7 mouse cellular contexts compared by ENCODE assay signal in the genomic region with DNA sequence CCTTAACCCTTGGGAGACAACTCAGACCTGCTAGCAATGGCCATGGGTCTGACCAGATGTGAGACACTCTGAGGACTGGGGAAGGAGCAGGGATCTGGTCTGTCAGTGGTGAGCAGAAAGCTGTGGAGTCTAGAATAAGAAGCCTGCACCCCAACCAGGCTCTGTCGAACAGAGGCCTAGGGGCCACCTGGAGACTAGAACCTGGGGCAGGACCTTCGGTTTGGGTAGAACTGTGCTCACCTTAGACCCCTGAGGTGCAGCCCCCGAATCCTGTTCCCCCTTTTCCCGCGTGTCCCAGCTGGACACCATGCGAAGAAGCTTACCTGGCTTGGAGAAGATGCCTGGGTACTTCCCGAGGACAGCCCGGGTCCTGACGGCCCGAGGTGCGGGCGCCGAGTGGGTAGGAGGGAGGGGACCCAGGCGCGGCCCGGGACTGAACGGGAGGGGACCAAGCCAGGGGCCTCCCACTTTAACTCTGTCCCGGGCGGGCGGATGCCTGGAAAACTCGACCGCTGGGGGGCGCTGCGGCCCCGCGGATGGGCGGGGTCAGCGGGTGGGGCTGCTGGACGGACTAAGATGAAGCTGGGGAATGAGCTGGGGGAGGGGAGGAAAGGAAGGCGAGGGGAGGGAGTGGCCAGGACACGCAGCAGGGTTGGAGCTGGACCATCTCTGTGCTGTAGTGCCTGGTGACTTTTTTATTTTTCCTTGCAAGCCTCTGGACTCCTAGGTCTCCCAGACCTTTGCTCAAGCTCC. TPM values are rescaled to one million over a fixed set of nuclear protein-coding genes. Genes with fewer than 3 reads are reported as not detected.
A peak's percentile ranks its signal among the peaks of the same experiment; 100 is the strongest.
DNase-seq lines count a peak whose midpoint lies in the region; ATAC-seq lines count a peak whose summit lies in the region.

Col6a2 (minus strand) TSS at position 703 of the 753 bp plus-strand sequence.

- WGBS in midbrain, embryonic 14.5 days = 3% methylated on average over 31 of the region's 31 CpGs

- H3K36me3 ChIP-seq in midbrain, embryonic 14.5 days (ENCODE audit: control insufficient read depth, insufficient read depth, low read length) = no peaks in the 10 kb centered on the region
- H3K36me3 ChIP-seq in splenic B cell, adult 2 months (ENCODE audit: control insufficient read depth, insufficient read depth, low read length, poor library complexity, severe bottlenecking) = no peaks in the 10 kb centered on the region

- H3K9me3 ChIP-seq in midbrain, embryonic 14.5 days (ENCODE audit: control insufficient read depth, low read length) = no peaks in the 10 kb centered on the region

- peak within 1 kb of the TSS; percentile 39 for H3K9ac ChIP-seq in midbrain, embryonic 14.5 days (replicated peaks; ENCODE audit: low read length)

- intact Hi-C loops in left cerebral cortex, postnatal 4 days (cut with DNase I) = loop anchor here (5.0 kb wide), 1 partner anchor 99 kb away; no protein-coding TSS in a partner anchor

- no peaks in the 10 kb centered on the region for H3K27me3 ChIP-seq in midbrain, embryonic 14.5 days (ENCODE audit: control insufficient read depth, insufficient read depth, low read length)
- H3K27me3 ChIP-seq in splenic B cell, adult 2 months (ENCODE audit: control insufficient read depth, insufficient read depth, low read length, poor library complexity, severe bottlenecking) = no peaks in the 10 kb centered on the region; the same call in 1 of the 2 replicates

- H3K4me2 ChIP-seq in midbrain, embryonic 14.5 days (ENCODE audit: low read length) = peak within 1 kb of the TSS; percentile 64

- peak; percentile 55 for ATAC-seq in granulocyte monocyte progenitor cell, adult 5-6 weeks (replicated peaks; ENCODE audit: poor library complexity, severe bottlenecking)
- ATAC-seq in midbrain, embryonic 14.5 days (ENCODE audit: low FRiP score, low TSS enrichment) = 0 out of 2 replicates have a peak, but pooled peaks have one; percentile 31

- DNase-seq in adrenal gland, adult 8-10 months = peak; percentile 68
- DNase-seq in embryo, embryonic 11.5 days (ENCODE audit: low read depth, low spot score) = peak; percentile 80
- peak; percentile 68 for DNase-seq in kidney, adult 11 months
- DNase-seq in left cerebral cortex, postnatal 4 days = peak; percentile 89
- peak; percentile 77 for DNase-seq in midbrain, embryonic 14.5 days
- DNase-seq in splenic B cell, adult 2 months (ENCODE audit: low read depth, low spot score) = peak; percentile 4

- H3K4me1 ChIP-seq in midbrain, embryonic 14.5 days (ENCODE audit: control insufficient read depth, insufficient read depth, low read length) = peaks cover 4% of the 10 kb centered on the region; the same call in 1 of the 2 replicates

- H3K4me3 ChIP-seq in midbrain, embryonic 14.5 days (replicated peaks; ENCODE audit: low read depth, low read length) = peak within 1 kb of the TSS; percentile 29

- no peak within 1 kb of the TSS for H3K27ac ChIP-seq in midbrain, embryonic 14.5 days (replicated peaks; ENCODE audit: low read depth, low read length)

RNA-seq across cellular contexts. Expression of gene Col6a2, which starts in this region (rescaled TPM):
- total RNA-seq in adrenal gland, adult 8-10 months (2022) = 10 to 100 TPM; 18.2 to 48.1 (median 25.2) TPM
- total RNA-seq in granulocyte monocyte progenitor cell, adult 5-6 weeks (2014; fragmentation: Nextera tagmentation) = not detected in 2 replicates
- 0.13 TPM in 1 of 2 replicates, not detected in the other for total RNA-seq in granulocyte monocyte progenitor cell, adult 5-6 weeks (2017)
- total RNA-seq in left cerebral cortex, postnatal 4 days (2021) = 10 to 100 TPM; 16.7 to 17.4 TPM
- polyA plus RNA-seq in midbrain, embryonic 14.5 days (2014; fragmentation: Nextera tagmentation; extraction: Ambion mirVana) = 1.6 and 11.4 TPM in 2 replicates

Comparison
In these comparisons a context has a peak if more than half of its experiments do, and no peak if none do; other contexts are left out.
1. RNA of gene Col6a2 (total RNA-seq): 18.2 to 48.1 TPM in adrenal gland, adult 8-10 months and 16.7 to 17.4 TPM in left cerebral cortex, postnatal 4 days; 0.13 TPM in granulocyte monocyte progenitor cell, adult 5-6 weeks; every median in the first group is over 10 times any median in the second.
2. Peak in ATAC-seq in granulocyte monocyte progenitor cell, adult 5-6 weeks; RNA of the gene not detected or under 1 TPM.
3. DNase-seq: peak in every context shown above with its lines; median percentile 89 in left cerebral cortex, postnatal 4 days; 80 in embryo, embryonic 11.5 days; 77 in midbrain, embryonic 14.5 days; 68 in adrenal gland, adult 8-10 months; 68 in kidney, adult 11 months; 4 in splenic B cell, adult 2 months.